Mouse (Mus musculus) embryo, embryonic 11.5 days (tissue): ENCODE measurements around the gene Zdhhc8.

Source experiments
- DNase-seq: peaks from one replicate; pipeline ENCODE4 v3.0.0-alpha.2; 2012; ENCODE audit warnings: low read depth, low spot score

The Zdhhc8 gene

DNA sequence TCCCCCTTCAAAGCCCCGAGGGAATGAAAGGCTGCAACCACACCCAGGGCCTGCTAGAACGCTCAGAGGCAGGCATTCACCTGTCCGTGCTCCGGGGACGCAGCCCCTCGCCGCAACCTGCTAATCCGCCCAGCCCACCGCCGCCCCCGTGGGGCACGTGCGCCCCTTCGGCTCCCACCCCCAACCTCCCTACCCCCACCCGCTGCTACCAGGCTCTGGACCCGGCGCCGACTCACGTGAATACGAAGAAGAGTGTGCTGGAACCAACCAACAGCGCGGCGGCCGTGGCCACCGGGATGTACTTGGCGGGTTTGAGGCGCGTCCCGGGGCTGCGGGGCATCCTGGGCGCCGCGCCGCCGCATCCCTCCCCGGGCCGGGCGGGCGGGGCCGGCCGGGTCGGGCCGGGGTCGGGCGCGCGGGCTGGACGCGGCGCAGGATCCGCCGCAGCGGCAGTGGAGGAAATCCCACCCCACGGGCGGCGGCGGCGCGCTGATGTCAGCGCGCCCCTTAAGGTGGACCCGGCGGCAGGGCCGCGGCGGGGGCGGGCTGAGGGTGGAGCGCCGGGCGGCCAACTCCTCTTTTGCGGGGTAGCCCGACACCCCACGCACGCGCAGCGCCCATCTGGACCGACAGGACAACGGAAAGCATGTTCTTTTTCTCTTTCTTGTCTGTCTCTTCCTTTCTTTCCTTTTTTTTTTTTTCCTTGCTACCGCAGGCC, at the start of gene Zdhhc8:
Gene Zdhhc8 (minus strand): TSS at position 466 of the 718 bp plus-strand sequence.
- peak; percentile 57 for DNase-seq

DNA sequence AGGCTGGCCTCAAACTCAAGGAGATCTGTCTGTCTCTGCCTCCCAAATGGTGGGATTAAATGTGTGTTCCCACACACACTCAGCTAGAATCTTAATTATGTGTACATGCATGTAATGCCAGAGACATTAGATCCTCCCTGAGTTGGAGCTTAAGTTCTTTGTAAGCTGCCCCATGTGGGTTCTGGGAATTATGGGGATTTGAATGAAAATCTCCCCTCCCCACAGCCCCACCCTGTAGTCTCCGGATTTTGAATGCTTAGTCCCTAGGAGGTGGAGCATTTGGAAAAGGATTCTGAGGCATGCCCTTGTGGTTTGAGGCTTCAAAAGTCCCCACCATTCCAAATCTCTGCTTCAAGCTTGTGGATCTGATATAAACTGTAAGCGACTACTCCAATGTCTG, 40.2 kb upstream of the Zdhhc8 start:
- DNase-seq = no peak

DNA sequence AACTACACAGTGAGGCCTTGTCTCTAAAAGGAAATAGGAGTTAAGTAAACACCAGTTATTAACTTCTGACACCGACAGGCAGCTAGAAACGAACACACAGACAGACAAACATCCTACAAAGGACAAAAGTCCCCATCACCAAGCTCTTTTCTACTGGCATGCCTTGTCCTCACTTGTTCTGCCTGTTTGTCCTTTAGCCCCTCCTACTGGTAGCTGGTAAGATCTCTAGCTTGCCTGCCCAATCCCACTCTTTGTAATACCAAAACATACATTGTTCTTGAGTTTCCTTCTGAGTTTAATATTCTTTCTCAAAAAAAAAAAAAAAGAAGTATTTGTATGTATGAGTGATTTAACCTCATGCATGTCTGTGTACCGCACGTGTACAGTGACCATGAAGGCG, 33.2 kb upstream of the Zdhhc8 start:
- DNase-seq = no peak

DNA sequence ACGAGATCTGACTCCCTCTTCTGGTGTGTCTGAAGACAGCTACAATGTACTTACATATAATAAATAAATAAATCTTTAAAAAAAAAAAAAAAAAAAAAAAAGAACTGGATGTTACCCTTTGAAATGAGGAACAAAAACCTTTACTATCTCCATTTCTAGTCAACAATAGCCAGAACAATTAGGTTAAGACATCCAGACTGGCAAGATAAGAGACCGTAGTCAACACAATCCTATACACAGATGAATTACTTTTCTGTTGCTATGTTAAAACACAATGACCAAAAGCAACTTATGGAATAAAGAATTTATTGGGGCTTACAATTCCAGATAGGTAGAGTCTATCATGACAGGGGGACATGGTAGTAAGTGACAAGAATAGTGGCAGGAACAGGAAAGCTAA, 30.1 kb upstream of the Zdhhc8 start:
- no peak for DNase-seq

DNA sequence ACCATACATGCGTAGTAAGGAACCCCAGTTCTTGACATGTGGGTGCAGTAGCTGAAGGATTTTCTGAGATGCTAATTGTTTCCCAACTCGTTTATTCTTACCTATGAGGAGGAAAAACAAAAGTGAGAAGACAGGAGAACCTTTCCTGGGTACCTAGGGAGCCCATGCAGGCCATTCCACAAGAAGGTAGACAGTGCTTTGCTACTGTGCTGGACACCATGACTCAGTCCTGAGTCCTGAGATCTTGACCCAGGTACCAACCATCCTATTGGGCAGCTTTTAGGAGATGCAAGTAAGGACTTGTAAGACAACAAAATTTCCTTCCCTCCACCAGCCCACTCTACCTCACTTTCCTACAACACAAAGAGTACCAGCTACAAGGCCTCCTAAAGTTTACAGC, 23.3 kb upstream of the Zdhhc8 start, which contains the start of gene Gm49776:
Gene Gm49776 (minus strand): TSS at position 101 of the 400 bp plus-strand sequence.
- no peak for DNase-seq

DNA sequence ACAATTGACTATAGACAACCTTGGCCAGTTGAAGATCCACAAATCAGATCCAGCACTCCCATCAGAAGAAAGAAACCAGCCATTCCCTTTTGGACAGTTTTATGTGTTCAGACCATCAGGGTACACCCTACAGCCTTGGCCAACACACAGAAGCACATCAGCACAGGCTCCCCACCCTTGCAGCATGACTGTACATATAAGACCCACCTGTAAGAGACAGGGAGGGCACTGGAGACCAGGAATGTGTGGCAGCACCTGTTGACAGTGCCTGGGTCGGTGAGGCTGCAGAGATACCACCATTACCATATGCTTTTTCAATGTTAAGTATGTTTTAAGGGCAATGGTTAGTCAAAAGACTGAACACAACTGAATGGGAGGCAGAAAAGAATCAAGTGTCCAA, 18.9 kb upstream of the Zdhhc8 start:
- no peak for DNase-seq

DNA sequence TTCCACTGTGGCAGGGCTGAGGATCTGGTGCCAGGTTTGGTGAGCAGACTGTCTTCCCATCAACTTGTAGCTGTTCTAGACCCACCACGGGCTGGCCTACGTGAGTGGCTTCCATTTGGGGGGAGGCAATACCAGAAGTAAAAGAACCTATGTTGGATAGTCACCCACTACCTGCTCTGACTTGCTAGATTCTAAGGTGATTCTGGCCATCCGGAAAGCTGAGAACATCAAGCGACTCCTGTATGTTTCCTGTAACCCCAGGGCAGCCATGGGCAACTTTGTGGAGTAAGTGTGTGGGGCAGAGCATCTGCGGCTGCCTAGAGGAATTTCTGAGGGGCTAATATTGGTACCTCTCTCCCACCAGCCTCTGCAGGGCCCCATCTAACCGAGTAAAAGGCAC, 17.8 kb upstream of the Zdhhc8 start:
- no peak for DNase-seq

DNA sequence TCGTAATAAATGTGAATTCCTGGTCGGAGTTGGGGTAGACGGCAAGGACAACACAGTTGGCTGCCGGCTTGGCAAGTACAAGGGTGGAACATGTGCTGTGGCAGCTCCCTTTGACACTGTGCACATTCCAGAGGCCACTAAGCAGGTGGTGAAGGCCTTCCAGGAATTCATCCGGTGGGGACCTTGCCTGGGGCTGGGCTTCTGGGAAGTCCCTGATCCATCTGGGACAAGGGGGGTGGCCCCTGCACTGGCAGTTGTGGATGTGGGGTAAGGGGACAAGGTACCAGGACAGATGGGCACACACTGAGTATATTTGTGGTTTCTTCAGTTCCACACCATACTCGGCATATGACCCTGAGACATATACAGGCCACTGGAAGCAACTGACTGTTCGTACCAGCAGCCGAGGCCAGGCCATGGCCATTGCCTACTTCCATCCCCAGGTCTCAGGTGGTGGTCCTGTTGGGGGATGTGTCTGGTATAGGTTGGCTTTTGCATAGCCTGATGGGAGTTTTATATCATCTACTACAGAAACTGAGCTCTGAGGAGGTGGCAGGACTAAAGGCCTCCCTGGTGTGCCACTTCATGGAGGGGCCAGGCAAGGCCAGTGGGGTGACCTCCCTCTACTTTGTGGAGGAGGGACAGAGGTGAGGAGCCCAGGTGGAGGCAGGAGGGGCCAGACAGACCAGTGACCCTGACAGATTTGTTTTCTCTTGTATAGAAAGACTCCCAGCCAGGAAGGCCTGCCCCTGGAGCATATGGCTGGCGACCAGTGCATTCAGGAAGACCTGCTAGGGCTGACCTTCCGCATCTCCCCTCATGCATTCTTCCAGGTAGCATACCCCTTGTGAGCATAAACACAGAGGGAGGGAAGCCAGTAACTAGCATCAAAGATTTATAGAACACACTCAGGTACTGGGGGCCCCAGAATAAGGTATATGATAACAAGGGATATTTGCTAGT, 16.2 kb upstream of the Zdhhc8 start:
- no peak for DNase-seq

DNA sequence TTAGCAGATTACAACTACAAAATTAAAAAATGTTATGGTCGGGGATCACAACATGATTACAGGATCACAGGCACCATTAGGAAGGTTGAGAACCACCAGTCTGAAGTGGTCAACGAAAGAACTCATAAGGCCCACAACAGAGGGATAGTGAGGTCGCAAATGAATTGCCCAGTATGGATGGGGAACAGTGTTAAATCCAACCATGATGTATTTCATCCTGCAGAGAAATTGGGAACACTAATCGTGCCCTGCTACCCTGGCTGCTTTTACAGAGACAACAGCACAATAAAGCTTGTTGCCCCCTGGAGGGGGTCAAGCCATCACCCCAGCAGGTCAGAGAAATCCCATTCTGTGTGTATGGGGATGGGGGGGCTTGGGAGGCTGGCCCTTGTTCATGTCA, 15.3 kb upstream of the Zdhhc8 start:
- DNase-seq = no peak

DNA sequence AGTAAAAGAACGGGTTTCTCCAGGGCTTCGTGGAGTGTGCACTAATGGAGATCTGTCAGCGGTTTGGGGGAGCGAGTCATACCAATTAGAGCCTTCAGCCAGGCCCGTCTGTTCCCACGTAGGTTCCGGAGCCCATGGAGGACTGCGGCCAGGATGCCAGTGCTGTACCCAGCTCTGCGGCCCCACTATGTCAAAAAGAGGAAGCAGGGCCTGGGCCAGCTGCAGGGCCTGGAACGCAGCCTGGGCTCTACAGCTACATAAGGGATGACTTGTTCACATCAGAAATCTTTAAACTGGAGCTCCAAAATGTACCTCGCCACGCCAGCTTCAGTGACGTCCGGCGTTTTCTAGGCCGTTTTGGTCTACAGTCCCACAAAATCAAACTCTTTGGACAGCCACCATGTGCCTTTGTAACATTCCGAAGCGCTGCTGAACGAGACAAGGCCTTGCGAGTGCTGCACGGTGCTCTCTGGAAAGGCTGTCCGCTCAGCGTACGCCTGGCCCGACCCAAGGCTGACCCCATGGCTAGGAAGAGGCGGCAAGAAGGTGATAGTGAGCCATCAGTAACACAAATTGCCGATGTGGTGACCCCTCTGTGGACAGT, 14.5 kb upstream of the Zdhhc8 start:
- no peak for DNase-seq

DNA sequence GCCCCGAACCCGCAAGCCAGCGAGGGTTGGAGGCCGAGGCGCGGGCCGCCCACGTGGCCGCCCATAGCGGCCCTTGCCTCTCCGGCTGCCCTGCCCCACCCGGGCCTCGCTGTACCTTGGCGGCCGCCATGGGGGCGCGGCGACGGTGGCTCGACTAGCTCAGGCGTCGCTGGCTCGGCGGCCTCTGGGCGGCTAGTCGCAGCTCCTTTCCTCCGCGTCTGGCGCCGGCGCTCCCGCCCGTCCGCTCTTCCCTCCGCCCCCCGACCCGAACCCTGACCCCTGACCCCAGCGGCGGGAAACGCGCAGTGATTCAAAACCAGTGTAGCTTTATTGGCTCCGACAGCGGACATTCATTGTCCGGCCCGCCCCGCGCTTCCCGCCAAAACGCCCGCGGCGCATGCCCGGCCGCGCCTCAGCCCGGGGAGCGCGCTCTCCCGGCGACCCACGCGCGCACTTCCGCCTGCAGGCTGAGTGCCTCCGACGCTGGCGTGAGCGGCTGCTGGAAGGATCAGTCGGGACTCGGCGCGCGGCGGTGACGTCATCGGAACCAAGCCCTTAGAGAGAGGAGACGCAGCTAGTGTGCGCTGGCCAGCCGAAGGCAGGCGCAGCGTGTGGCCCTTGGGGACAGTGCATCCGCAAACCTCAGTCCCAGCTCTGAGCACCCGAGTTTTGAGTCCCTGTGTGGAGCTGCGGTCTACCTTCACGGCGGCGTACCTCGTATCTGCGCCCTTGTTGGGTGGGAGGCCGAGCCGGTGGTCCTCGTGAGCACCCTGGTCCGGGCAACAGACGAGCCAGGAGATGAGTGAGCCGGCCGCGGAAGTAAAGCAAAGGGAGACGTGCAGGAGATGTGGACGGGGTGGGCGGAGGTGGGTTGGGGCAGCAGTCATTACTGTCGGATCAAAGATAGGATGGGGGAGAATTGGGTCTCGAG, 13.8 kb upstream of the Zdhhc8 start, which contains the start of the genes Trmt2a and Ranbp1:
Gene Trmt2a (plus strand): TSS at position 247 of the 931 bp plus-strand sequence.
Gene Ranbp1 (minus strand): TSS at position 300 of the 931 bp plus-strand sequence.
- DNase-seq = peak; percentile 99

DNA sequence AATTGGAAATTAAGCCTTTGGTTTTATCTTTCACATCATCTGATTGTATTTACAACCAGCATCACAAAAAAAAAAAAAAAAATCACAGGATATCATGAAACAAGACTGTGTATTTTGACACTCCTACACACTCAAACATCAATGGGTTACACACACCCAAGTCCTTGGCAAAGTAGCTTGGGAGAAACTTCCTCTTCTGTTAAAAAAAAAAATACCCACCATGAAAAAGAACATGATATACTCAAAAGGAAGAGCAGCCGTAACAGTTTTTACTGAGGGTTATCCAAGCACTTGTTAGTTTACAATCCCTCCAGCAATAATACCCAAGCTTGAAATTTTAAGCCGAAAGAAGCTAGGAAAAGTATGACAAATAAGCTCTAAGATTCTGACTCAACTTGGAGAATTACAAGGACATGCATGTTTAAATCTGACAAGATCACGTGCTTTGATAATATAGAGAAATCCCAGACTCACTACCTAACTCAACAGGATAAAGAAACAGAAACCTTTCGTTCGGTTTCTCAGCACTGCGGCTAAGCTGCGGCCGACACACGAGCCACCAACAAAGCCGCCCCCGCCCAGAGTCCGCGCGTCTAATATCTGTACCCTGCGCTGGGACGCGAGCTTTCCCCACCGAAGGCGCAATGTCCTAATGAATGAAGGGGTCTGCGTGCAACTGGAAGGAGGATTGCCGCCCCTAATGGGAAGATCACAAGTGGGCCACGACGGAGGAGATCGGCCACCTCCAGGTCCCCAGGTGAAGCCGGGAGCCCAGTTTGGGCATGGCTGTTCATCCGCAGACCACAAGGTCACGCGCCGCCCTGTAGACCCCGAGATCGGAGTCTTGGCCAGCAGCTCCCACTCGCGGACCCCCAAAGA, 12.8 kb upstream of the Zdhhc8 start:
- DNase-seq = no peak

DNA sequence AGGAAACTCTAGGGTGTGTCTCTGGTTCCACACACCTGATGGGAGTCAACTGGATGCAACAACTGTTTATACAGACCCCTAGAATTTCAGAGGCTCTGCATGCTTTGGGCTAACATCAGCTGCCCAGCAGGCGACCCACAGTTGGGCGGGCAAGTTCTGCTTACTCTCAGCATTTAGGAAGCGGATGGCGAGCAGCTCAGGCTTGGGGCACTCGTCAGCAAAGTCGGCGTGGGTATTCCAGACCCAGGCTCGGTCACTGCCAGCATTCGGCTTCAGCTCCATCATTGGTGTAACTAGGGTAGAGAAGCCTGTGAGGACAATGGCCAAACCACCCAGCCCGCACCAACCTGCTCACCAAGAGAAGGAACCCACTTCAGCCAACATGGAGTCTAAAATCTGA, 6.6 kb upstream of the Zdhhc8 start:
- no peak for DNase-seq

DNA sequence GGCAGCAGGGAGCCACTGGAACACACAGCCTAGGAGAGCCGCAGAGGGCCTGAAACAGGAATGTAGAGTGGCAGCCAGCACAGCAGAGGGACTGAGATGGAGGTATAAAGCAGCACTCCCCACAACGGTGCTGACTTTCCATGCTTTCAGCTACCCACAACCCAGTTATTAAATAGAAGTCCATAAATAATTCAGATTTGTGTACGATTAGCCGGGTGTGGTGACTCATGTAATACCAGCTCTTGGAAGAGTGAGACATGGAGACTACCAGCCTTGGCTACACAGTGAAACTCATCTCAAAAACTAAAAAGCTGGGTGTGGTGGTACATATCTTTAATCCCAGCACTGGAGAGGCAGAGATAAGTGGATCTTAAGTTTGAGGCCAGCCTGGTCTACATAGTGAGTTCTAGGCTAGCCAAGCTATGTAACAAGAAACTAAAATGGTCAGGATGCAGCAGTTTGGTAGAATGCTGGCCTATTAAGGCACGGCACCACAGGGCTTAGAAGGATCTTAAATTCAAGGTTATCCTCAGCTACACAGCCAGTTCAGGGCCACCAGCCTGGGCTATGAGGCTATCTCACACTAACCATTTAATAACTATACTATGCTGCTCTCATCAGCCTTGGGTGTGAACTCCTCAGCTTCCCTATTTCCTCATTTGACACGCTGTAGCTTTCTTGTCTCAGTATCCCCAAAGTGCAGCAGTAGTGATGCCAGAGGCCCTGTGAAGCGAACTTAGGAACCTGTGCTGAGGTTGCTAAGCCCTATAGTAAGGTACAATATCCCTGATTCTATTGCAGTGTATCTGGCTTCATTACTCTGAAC, 2.0 kb upstream of the Zdhhc8 start:
- DNase-seq = no peak

DNA sequence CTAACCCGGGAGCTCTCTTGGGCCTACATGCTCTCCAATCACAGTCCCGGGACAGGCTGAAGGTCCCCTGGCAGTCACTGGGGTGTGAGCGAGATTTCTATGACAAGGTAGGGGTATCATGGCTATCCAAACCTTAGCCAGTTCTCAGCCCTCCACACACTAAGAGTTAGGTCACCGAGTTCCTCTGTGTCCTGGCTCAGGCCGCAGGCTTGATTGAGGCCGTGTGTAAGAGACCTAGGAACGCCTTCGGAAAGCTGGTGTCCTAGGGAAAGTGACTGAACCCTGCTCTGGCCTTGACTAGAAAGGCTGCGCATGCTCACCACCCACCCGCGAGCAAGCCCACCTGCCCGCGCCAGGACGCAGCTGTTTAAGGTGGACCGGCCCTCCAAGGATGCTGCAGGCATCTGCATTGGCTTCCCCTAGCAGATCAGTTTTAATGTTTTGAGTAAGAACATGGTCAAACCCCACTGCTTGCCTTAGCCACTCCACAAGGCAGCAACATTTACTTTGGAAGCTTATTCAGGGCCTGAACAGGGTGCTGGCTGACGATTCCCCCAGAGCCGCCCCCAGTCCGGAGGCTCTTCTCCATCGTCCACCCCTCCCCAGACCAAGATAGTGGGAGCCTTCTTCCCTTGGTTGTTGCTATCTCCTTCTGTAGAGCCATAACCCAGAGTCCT, 591 bp upstream of the Zdhhc8 start:
- peak; percentile 52 for DNase-seq

DNA sequence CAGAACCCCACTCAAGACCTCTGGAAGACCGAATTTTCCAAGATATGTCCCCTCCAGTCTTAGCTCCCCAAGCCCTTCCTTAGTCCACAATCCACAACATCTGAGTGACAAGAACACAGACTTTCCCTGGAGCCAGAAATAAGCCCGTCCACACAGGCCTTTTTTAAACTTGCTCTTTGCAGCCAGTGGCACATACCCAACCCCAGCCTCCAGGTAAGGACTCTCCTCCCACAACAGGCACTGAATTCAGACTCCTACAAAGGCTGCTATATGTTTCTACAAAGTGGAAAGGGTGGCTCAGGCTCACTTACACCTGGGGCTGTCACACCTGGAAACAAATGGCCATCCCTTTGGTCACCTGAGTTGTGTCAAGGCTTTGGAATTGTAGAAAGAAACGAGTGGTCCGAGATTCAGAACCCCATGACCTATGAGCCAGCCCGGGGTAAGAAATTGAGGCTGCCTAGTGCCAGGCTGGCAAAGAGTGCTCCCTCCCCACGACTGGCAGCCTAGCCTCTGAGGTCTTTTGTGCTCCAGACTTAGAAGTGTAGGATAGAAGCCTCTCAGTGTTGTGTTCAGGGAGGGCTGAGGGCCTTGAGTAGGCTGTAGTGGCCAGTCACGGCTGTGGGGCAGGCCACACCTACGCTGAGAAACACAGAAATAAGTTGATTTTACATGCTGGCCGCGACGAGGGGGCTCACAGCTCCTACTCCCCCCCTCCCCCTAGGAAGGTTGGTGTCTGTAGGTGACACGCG, 841 bp downstream of the Zdhhc8 start:
- DNase-seq = no peak

DNA sequence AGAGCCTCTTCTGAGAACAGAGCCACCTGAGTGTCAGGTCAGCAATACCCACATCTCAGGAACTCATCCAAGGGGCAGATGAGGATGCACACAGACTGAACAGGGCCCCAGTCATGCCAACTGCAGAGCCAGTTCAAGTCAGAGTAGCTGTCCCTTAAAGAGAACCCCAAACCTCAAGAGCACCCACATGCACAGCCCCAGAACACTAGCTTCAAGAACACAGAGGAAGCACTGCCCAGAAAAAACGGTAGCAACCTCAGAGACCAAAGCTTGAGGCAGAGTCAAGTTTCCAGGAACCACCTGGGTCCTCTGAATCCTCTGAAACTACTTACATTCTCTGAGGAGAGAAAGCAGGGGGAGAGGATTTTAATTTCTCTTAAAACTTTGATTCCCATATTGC, 1.5 kb downstream of the Zdhhc8 start:
- no peak for DNase-seq

DNA sequence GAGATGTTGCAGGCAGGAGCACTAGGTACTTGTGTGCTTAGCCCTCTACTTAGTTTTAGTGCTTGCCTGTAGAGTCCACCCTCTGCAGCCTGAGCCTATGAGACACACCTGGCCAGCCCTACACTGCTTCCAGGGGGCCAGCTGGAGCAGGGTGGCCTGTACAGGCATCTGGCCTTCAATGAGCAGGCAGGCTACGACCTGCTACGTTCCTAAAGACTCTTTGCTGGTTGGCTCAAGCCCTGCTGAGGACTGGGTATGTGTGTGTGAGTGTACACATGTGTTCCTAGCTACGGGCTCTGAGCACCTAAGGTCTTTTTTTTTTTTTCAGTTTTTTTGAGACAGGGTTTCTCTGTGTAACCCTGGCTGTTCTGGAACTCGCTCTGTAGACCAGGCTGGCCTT, 3.5 kb downstream of the Zdhhc8 start:
- DNase-seq = no peak
